Mouse (Mus musculus): Measurements from ENCODE around the gene Jade1. TPM values are rescaled to one million over a fixed set of nuclear protein-coding genes. Genes with fewer than 3 reads are reported as not detected.

Gene Jade1
- polyA plus RNA-seq, 1 experiment from 2014 or later: 15.9 TPM

DNA sequence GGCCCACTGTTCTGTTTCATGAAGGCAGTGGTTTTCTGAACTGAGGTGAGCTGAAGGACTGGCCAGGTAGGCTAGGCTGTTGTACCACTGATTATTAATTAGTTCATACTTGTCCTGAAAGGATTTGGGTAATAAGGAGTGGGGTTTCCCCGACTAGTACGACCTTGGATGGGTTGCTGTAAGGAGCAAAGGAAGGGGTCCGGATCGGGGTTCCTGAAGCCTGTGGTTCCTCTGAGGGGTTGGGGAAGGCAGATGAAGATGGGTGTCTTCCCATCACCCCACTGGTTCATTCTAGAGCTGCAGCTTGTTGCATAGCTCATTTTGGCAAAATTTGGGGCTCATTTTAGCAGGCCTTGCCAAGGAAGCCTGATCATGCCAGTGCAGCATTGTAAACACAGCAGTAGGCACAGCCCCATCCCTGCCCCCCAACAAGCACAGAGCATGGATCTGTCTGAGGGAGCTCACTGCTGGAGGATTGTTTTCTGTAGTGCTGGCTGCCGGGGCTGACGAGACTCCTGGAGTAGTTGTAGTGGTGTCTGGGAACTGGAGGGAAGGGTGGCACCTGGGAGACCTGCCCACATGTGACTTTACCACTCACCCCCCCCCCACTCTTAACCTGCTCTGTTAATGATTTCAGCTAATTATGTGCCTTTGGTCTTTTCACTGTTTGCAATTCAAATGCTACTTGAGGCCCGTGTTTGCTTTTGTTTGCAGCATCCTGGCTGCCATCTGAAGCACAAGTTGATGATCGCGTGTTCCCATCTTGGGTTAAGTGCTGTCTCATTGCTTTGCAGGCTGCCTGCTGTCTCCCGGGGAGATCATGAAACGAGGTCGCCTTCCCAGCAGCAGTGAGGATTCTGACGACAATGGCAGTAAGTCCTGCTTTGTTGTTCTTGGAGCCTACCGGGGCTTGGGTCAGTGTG is 25.1 kb downstream of the Jade1 start:
- H3K4me1 ChIP-seq (replicated peaks): peaks cover 69% of the 10 kb centered on the region
- no peak overlapping the region for H3K27ac ChIP-seq
- no peaks in the 10 kb centered on the region for H3K27me3 ChIP-seq
- no peak overlapping the region for H3K4me2 ChIP-seq
- ATAC-seq (replicated peaks; ENCODE audit: insufficient number of reproducible peaks, insufficient read depth, low FRiP score, low read depth): no peak
- H3K4me3 ChIP-seq: no peak overlapping the region
- no peaks in the 10 kb centered on the region for H3K9me3 ChIP-seq (replicated peaks)
- H3K36me3 ChIP-seq: no peaks in the 10 kb centered on the region
- H3K9ac ChIP-seq: no peak overlapping the region
- 61% methylated on average over 14 of the region's 14 CpGs for WGBS

DNA sequence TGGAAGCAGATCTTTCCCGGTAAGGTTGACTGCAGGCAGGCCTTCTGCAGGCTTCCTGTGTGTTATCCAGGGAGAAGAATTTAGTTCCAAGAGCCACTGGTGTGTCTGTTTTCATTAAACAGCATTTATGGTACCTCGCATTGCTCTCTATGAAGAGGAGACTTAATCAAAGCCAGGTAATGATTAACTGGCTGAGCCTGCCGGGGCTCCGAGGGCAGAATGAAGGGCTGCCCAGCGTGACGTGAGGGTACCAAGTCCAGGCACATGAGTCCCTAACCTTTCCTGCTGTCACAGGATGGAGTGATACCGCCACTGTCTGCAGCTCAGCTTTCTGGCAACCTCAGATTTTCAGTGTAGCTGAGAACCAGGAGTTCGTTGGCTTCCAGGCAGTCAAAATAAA is 25.9 kb downstream of the Jade1 start:
- Histone ChIP-seq H3K9me3 (replicated peaks) (no peaks in the 10 kb centered on the region), H3K27me3 (no peaks in the 10 kb centered on the region), H3K9ac (no peak overlapping the region), H3K4me1 (replicated peaks) (peaks cover 63% of the 10 kb centered on the region), H3K27ac (0 out of 2 replicates have a peak overlapping the region, but pooled peaks have one; percentile 9), H3K4me2 (no peak overlapping the region), H3K36me3 (no peaks in the 10 kb centered on the region), H3K4me3 (no peak overlapping the region)
- WGBS: 67% methylated on average over 8 of the region's 8 CpGs
- no peak for ATAC-seq (replicated peaks; ENCODE audit: insufficient number of reproducible peaks, insufficient read depth, low FRiP score, low read depth)

DNA sequence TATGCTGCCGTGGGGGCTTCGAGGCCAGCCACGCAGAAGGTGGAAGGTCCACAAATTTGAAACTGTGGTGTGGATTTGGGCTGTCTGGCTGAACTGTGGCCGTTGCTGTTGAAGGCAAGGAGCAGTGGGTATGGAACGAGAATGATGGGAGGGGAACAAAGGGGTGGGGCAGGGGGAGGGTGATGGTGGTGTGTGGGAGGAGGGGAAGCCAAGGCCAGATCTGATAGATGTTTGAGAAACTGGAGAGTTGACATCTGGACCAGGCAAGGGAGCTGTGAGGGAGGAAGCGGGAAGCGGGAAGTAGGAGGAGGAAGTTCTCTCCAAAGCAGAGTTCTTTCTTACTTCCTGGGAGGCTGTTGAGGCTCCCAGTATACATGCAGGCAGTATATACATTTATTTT is 26.7 kb downstream of the Jade1 start:
- Histone ChIP-seq H3K27ac (no peak overlapping the region), H3K9me3 (replicated peaks) (no peaks in the 10 kb centered on the region), H3K4me1 (replicated peaks) (peaks cover 70% of the 10 kb centered on the region), H3K4me3 (no peak overlapping the region), H3K27me3 (no peaks in the 10 kb centered on the region), H3K36me3 (no peaks in the 10 kb centered on the region), H3K9ac (no peak overlapping the region), H3K4me2 (no peak overlapping the region)
- 77% methylated on average over 7 of the region's 7 CpGs for WGBS
- ATAC-seq (replicated peaks; ENCODE audit: insufficient number of reproducible peaks, insufficient read depth, low FRiP score, low read depth): no peak

DNA sequence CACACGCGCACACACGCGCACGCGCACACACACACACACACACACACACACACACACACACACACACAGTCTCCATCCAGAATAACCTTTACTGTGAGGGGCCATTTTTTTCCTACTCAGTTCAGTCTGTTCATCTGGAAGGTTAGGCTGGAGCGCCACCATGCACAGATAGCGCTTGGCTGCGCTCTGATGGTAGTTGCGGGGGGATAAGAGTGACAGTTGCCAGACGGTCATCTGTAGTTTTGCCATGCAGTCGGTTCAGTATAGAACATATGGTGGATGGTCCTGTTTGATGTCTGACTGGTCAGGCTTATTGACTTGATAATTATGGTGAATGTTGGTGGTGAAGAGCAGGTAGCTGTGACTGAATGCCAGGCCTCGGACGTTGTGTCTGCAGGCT is 27.6 kb downstream of the Jade1 start:
- no peak overlapping the region for H3K9ac ChIP-seq
- H3K4me1 ChIP-seq (replicated peaks): peaks cover 74% of the 10 kb centered on the region
- ATAC-seq (replicated peaks; ENCODE audit: insufficient number of reproducible peaks, insufficient read depth, low FRiP score, low read depth): no peak
- H3K9me3 ChIP-seq (replicated peaks): no peaks in the 10 kb centered on the region
- H3K4me3 ChIP-seq: no peak overlapping the region
- H3K27me3 ChIP-seq: no peaks in the 10 kb centered on the region
- H3K4me2 ChIP-seq: no peak overlapping the region
- no peaks in the 10 kb centered on the region for H3K36me3 ChIP-seq
- 89% methylated on average over 14 of the region's 14 CpGs for WGBS
- H3K27ac ChIP-seq: peak overlapping the region; percentile 31; the same call in 1 of the 2 replicates

DNA sequence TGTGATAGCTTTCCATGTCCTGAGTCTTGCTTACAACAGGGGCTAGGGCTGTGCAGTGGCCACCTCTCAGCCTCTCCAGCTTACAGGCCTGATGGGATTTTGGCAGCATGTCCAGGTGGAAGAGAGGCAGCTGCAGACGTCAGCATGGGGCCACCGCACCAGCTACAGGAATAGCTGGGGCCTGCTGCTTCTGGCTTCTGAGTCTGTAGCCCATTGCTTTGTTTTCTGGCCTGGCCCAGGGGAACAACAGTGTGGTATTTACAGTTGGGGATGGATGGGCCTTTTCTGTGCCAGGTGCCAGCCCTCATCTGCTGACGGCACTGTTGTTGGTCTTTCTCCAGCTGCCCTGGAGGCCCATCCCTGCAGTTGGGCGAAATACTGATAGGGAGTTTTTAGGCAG is 28.1 kb downstream of the Jade1 start:
- no peak for ATAC-seq (replicated peaks; ENCODE audit: insufficient number of reproducible peaks, insufficient read depth, low FRiP score, low read depth)
- H3K9me3 ChIP-seq (replicated peaks): no peaks in the 10 kb centered on the region
- H3K4me2 ChIP-seq: no peak overlapping the region
- WGBS: 51% methylated on average over 4 of the region's 4 CpGs
- H3K4me1 ChIP-seq (replicated peaks): peaks cover 75% of the 10 kb centered on the region
- H3K9ac ChIP-seq: peak overlapping the region; percentile 31
- H3K36me3 ChIP-seq: no peaks in the 10 kb centered on the region
- H3K4me3 ChIP-seq: no peak overlapping the region
- no peaks in the 10 kb centered on the region for H3K27me3 ChIP-seq
- peak overlapping the region; percentile 65 for H3K27ac ChIP-seq

DNA sequence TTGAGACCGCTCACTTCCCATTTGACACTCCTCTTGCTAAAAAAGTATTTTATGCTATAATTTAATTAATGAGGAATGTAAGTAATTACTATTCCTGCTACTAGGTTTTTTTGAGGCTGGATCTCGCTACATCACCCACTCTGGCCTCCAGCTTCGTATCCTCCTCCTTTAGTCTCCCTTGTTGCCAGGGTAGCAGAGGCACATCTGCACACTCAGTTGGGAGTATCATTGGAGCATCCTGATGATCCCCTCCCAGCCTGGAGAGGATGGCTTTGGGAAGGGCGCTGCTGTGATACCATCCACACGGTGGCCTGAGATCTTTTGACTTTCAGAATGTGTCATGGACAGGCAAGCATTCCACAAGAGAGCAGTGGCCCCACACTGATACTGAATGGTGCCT is 30.0 kb downstream of the Jade1 start:
- Histone ChIP-seq H3K4me1 (replicated peaks) (peaks cover 70% of the 10 kb centered on the region), H3K4me3 (no peak overlapping the region), H3K9ac (no peak overlapping the region), H3K27ac (no peak overlapping the region), H3K4me2 (no peak overlapping the region), H3K9me3 (replicated peaks) (no peaks in the 10 kb centered on the region), H3K36me3 (no peaks in the 10 kb centered on the region), H3K27me3 (no peaks in the 10 kb centered on the region)
- 79% methylated on average over 5 of the region's 5 CpGs for WGBS
- no peak for ATAC-seq (replicated peaks; ENCODE audit: insufficient number of reproducible peaks, insufficient read depth, low FRiP score, low read depth)

DNA sequence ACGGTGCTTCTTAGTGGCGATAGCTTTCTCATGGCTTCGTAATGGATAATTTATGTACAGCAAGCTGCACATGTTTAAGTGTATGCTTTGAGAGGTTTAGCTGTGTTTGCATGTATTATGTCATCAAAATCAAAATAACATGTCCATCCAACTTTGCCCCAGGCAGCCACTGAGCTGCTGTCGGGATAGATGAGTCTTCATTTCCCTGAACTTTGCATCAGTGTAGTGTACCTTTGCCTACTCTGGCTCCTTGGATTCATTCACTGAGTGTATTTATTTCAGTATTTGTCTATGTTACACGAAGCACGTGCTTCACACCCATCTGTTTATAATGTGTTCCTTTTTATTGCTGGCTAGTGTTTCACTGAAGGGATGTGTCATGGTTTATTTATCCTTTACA is 30.8 kb downstream of the Jade1 start:
- no peak overlapping the region for H3K27ac ChIP-seq
- H3K4me2 ChIP-seq: no peak overlapping the region
- no peaks in the 10 kb centered on the region for H3K9me3 ChIP-seq (replicated peaks)
- H3K4me3 ChIP-seq: no peak overlapping the region
- ATAC-seq (replicated peaks; ENCODE audit: insufficient number of reproducible peaks, insufficient read depth, low FRiP score, low read depth): no peak
- H3K9ac ChIP-seq: no peak overlapping the region
- 87% methylated on average over 6 of the region's 6 CpGs for WGBS
- H3K27me3 ChIP-seq: no peaks in the 10 kb centered on the region
- H3K36me3 ChIP-seq: no peaks in the 10 kb centered on the region
- H3K4me1 ChIP-seq (replicated peaks): peaks cover 70% of the 10 kb centered on the region

DNA sequence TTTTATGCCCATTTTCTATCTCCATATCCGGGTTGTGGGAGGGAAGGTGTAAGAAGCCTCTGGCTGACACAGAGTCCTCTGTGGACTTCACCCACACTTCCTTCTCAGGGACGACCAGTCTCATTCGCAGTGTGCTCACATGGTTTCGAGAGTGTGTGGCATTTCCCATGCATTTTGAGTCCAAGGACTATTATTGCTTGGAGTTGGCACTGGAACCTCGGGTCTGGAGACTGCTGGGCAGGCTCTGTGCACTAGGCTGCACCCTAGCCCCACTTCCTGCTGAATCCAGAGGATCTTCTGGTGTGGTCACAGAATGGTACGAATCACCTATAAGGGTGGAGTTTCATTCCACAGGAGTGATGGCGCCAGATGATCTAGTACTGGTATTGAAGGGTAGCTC is 31.4 kb downstream of the Jade1 start:
- H3K9ac ChIP-seq: no peak overlapping the region
- no peak overlapping the region for H3K4me3 ChIP-seq
- H3K27me3 ChIP-seq: no peaks in the 10 kb centered on the region
- WGBS: 71% methylated on average over 7 of the region's 7 CpGs
- H3K4me1 ChIP-seq (replicated peaks): peaks cover 70% of the 10 kb centered on the region
- no peaks in the 10 kb centered on the region for H3K9me3 ChIP-seq (replicated peaks)
- ATAC-seq (replicated peaks; ENCODE audit: insufficient number of reproducible peaks, insufficient read depth, low FRiP score, low read depth): no peak
- no peak overlapping the region for H3K4me2 ChIP-seq
- no peaks in the 10 kb centered on the region for H3K36me3 ChIP-seq
- peak overlapping the region; percentile 42 for H3K27ac ChIP-seq

DNA sequence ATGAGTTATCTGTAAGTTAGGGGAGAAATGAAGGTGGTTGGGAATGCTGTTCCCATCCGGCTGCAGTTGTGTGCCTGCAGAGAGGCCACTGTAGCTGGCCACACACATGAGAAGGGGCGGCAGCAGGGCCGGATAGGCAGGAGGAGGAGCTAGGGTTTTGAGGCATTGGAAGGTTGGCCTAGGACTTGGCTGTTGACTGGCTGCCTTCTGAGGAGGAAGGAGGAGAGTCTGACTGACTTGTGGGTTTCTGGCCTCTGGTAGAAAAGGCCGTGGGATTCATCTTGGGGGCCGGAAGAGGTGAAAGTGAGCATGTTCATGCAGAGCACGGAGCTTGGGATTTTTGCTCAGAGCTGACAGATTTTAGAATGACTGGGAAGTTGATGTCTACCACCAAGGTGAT is 32.1 kb downstream of the Jade1 start:
- no peak overlapping the region for H3K4me3 ChIP-seq
- H3K9me3 ChIP-seq (replicated peaks): no peaks in the 10 kb centered on the region
- 46% methylated on average over 6 of the region's 6 CpGs for WGBS
- H3K36me3 ChIP-seq: no peaks in the 10 kb centered on the region; the same call in 1 of the 2 replicates
- peak overlapping the region; percentile 42; the same call in 1 of the 2 replicates for H3K27ac ChIP-seq
- 0 out of 2 replicates have a peak overlapping the region, but pooled peaks have one; percentile 7 for H3K4me2 ChIP-seq
- ATAC-seq (replicated peaks; ENCODE audit: insufficient number of reproducible peaks, insufficient read depth, low FRiP score, low read depth): no peak
- peaks cover 68% of the 10 kb centered on the region for H3K4me1 ChIP-seq (replicated peaks)
- H3K27me3 ChIP-seq: no peaks in the 10 kb centered on the region
- H3K9ac ChIP-seq: no peak overlapping the region

DNA sequence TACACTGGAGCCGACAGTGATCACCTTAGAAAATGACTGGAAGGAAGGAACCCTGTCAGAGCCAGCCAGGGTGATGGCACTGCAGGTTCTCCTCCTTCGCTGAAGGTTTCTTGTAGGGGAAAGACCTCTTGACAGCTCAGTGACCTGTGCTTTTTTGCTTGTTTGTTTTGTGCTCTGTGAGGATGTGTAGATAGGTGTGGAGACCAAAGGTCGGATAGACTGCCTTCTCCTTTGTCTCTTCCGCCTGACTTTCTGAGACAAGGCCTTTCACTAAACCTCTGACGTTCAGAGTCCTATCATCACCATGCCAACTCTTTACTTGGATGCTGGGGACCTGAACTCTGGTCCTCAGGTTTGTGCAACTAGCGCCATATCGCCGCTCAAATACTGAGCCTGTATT is 33.0 kb downstream of the Jade1 start:
- Histone ChIP-seq H3K4me2 (no peak overlapping the region), H3K4me3 (no peak overlapping the region), H3K4me1 (replicated peaks) (peaks cover 61% of the 10 kb centered on the region), H3K9ac (no peak overlapping the region), H3K27ac (no peak overlapping the region), H3K27me3 (no peaks in the 10 kb centered on the region), H3K9me3 (replicated peaks) (no peaks in the 10 kb centered on the region), H3K36me3 (peaks cover 1% of the 10 kb centered on the region)
- WGBS: 84% methylated on average over 8 of the region's 8 CpGs
- no peak for ATAC-seq (replicated peaks; ENCODE audit: insufficient number of reproducible peaks, insufficient read depth, low FRiP score, low read depth)

- H3K9ac ChIP-seq: no peak overlapping the region
- H3K36me3 ChIP-seq: peaks cover 10% of the 10 kb centered on the region
- H3K27ac ChIP-seq: no peak overlapping the region
- no peak overlapping the region for H3K4me2 ChIP-seq
- no peaks in the 10 kb centered on the region for H3K27me3 ChIP-seq
- WGBS: 75% methylated on average over 19 of the region's 19 CpGs
- no peak for ATAC-seq (replicated peaks; ENCODE audit: insufficient number of reproducible peaks, insufficient read depth, low FRiP score, low read depth)
- peaks cover 56% of the 10 kb centered on the region for H3K4me1 ChIP-seq (replicated peaks)
- no peaks in the 10 kb centered on the region for H3K9me3 ChIP-seq (replicated peaks)
- H3K4me3 ChIP-seq: no peak overlapping the region
Measured at GRCm38 (mm10) chr3:41589246-41589914, 33.8 kb downstream of the Jade1 start.

All from heart, embryonic 15.5 days (tissue).